Mouse (Mus musculus): ENCODE measurements around the gene Osr1. TPM values are rescaled to one million over a fixed set of nuclear protein-coding genes. Genes with fewer than 3 reads are reported as not detected.

Osr1 gene
- polyA plus RNA-seq (2012; rRNA removed), result 3.9 and 4.5 TPM in 2 replicates

DNA sequence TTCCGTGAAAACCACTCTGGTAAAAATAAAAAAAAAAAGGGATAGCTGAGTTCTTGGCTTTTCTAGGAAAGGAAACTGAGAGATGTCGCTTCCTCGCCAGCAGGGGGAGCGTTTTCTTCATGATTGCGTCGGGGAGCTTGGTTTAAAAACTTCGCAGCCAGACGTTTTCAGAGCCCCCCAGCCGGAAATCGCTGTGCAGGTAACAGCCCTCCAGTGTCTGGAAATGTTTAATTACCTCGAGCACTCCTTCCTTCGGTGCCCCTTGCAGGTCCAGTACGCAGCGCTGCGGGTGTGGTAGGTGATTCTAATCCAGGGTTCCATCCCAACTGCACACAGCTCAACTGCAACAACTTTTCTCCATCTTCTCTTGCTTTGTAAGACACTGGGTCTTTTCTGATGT lies at the start of gene Osr1:
Gene Osr1, plus strand, starts transcription at position 146 of the 400 bp plus-strand sequence.
- H3K4me3 ChIP-seq (ENCODE audit: control insufficient read depth, low read depth, low read length), result peak within 1 kb of the TSS; percentile 80
- peak within 1 kb of the TSS; percentile 47 for H3K27ac ChIP-seq (ENCODE audit: control insufficient read depth, insufficient read depth, low read depth, low read length)
- TF ChIP-seq CTCF (IDR thresholded peaks at IDR 0.05; ENCODE audit: control insufficient read depth, insufficient read depth, insufficient replicate concordance, low read depth, low read length) (peak; percentile 43; the same call in 1 of the 2 replicates), POLR2A (IDR thresholded peaks at IDR 0.05; ENCODE audit: control insufficient read depth, low read depth, low read length) (no peak)
- H3K4me1 ChIP-seq (ENCODE audit: control insufficient read depth, insufficient read depth, low read length), result peaks cover 6% of the 10 kb centered on the region
- H3K27me3 ChIP-seq (ENCODE audit: control insufficient read depth, insufficient read depth, low read length), result peaks cover 2% of the 10 kb centered on the region; the same call in 1 of the 2 replicates
- no peaks in the 10 kb centered on the region for H3K36me3 ChIP-seq (ENCODE audit: control insufficient read depth, insufficient read depth, low read length)

DNA sequence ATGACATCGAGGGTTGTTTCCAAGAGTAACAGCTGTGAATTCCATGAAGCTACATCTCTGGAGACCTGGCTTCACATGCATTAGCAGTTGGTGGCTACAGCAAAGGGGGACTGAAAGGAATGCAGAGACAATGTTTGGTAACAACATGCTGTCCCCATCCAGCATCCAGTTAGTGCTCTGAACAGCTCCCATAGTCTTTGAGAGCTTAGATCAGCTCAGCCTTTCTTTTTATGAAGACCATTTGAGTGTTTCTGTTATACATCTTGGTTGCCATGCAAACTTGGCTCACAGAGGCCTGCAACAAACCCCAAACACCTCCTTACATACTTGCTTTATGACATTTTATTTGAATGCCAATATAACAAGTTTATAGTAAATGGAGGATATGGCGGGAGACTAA lies 19.6 kb upstream of the Osr1 start:
- H3K36me3 ChIP-seq (ENCODE audit: control insufficient read depth, insufficient read depth, low read length), result no peaks in the 10 kb centered on the region
- no peak overlapping the region for H3K27ac ChIP-seq (ENCODE audit: control insufficient read depth, insufficient read depth, low read depth, low read length)
- TF ChIP-seq POLR2A (IDR thresholded peaks at IDR 0.05; ENCODE audit: control insufficient read depth, low read depth, low read length) (no peak), CTCF (IDR thresholded peaks at IDR 0.05; ENCODE audit: control insufficient read depth, insufficient read depth, insufficient replicate concordance, low read depth, low read length) (no peak)
- no peaks in the 10 kb centered on the region for H3K4me1 ChIP-seq (ENCODE audit: control insufficient read depth, insufficient read depth, low read length)
- H3K4me3 ChIP-seq (ENCODE audit: control insufficient read depth, low read depth, low read length), result no peak overlapping the region
- no peaks in the 10 kb centered on the region for H3K27me3 ChIP-seq (ENCODE audit: control insufficient read depth, insufficient read depth, low read length)

DNA sequence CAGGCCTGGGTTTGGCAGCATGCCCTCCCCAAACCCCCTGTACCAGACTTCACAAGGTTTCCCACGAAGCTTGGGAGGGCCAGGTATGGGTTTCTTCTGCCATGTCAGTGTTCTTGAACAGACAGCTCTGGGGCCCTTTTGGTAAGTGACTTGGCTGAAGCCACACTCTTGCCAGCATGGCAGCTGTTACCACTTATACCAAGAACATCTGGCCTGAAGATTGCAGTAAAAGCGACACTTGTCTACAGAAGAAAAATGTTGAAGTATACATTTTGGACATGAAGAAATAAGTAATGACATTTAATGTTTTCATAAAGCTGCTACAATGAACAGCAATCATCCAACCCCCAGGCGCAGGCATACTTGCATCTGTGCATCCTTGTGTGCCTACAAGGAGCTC lies 5.0 kb upstream of the Osr1 start:
- peaks cover under 1% of the 10 kb centered on the region for H3K4me1 ChIP-seq (ENCODE audit: control insufficient read depth, insufficient read depth, low read length)
- H3K27ac ChIP-seq (ENCODE audit: control insufficient read depth, insufficient read depth, low read depth, low read length), result no peak overlapping the region
- no peaks in the 10 kb centered on the region for H3K36me3 ChIP-seq (ENCODE audit: control insufficient read depth, insufficient read depth, low read length)
- TF ChIP-seq CTCF (IDR thresholded peaks at IDR 0.05; ENCODE audit: control insufficient read depth, insufficient read depth, insufficient replicate concordance, low read depth, low read length), result no peak
- TF ChIP-seq POLR2A (IDR thresholded peaks at IDR 0.05; ENCODE audit: control insufficient read depth, low read depth, low read length), result no peak
- no peak overlapping the region for H3K4me3 ChIP-seq (ENCODE audit: control insufficient read depth, low read depth, low read length)
- H3K27me3 ChIP-seq (ENCODE audit: control insufficient read depth, insufficient read depth, low read length), result no peaks in the 10 kb centered on the region

DNA sequence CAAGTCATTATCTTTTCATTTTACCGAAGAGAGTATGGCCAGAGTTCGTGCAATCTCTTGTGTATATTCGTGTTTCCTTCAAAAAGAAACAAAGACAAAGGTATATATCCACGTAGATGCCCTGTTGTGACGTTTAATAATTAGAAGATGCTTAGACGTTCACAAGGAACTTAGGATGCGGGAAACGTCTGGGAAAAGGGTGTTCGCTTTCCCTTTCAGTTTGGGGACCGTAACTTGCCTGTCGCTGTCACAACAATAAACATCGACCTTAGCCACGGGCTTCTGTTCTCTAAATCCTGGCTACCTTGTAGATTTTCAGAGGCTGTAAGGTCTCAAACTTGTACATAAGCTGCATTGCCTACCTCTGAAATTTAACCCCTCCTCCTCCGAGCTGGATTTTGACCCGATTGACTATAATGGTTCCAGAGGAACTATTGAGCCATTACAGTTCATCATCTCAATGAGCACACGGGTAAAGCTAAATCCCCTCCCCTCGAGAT lies 630 bp downstream of the Osr1 start:
- Histone ChIP-seq H3K4me3 (ENCODE audit: control insufficient read depth, low read depth, low read length) (peak overlapping the region; percentile 53), H3K27me3 (ENCODE audit: control insufficient read depth, insufficient read depth, low read length) (peaks cover 2% of the 10 kb centered on the region; the same call in 1 of the 2 replicates), H3K27ac (ENCODE audit: control insufficient read depth, insufficient read depth, low read depth, low read length) (peak overlapping the region; percentile 32), H3K36me3 (ENCODE audit: control insufficient read depth, insufficient read depth, low read length) (no peaks in the 10 kb centered on the region), H3K4me1 (ENCODE audit: control insufficient read depth, insufficient read depth, low read length) (peaks cover 6% of the 10 kb centered on the region)
- no peak for TF ChIP-seq CTCF (IDR thresholded peaks at IDR 0.05; ENCODE audit: control insufficient read depth, insufficient read depth, insufficient replicate concordance, low read depth, low read length)
- no peak for TF ChIP-seq POLR2A (IDR thresholded peaks at IDR 0.05; ENCODE audit: control insufficient read depth, low read depth, low read length)

DNA sequence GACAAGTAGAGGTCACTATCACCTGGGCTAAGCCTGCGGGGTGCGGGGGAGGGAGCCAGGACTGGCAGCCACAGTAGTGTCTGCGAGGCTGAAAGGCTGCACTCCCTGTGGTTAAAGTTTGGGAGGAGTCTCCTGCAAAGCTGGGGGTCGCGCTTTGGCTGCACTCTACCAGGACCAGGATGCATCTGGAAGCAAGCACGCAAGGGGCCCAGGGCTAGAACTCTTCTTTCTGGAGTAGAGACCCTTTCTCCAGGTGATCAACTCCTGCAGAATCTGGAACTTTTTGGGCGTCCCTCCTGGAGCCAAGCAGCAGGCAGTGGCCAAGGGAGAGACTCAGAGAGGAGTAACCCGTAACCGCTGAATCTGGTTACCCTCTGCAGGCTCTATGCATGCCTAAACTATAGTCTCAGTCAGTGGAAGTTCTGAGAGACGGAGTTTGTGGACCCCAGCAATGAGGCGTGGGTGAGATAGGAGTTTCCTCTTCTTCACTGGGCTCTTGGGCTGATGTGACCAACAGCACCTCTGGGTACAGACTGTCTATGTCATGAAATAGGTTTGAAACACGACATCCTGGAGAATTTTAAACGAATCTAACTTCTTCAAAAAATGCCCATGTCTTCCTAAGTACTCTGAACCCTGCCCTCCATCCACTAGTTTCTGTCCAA lies 1.5 kb downstream of the Osr1 start:
- peaks cover 2% of the 10 kb centered on the region; the same call in 1 of the 2 replicates for H3K27me3 ChIP-seq (ENCODE audit: control insufficient read depth, insufficient read depth, low read length)
- no peak overlapping the region for H3K27ac ChIP-seq (ENCODE audit: control insufficient read depth, insufficient read depth, low read depth, low read length)
- TF ChIP-seq POLR2A (IDR thresholded peaks at IDR 0.05; ENCODE audit: control insufficient read depth, low read depth, low read length) (no peak), CTCF (IDR thresholded peaks at IDR 0.05; ENCODE audit: control insufficient read depth, insufficient read depth, insufficient replicate concordance, low read depth, low read length) (no peak)
- H3K4me3 ChIP-seq (ENCODE audit: control insufficient read depth, low read depth, low read length), result no peak overlapping the region
- peaks cover 6% of the 10 kb centered on the region for H3K4me1 ChIP-seq (ENCODE audit: control insufficient read depth, insufficient read depth, low read length)
- H3K36me3 ChIP-seq (ENCODE audit: control insufficient read depth, insufficient read depth, low read length), result no peaks in the 10 kb centered on the region

DNA sequence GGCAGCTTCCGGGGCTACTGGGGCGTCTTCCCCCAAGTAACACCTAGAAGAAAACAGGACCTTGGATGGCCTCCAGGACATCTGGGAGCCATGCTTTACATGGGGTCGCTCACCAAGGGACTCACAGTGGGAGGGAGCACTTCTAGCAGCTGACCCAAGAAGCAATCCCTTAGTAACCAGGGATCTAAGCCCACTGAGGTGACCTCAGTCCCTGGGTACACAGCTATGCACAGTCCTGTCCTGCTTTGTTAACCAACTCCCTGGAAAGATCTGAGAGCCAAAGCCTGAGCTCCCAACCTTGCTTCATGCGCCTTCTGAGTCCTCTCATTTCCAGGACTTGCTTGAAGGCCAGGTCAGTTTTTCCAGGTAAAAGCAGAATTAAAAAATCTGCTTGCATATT lies 2.1 kb downstream of the Osr1 start:
- H3K36me3 ChIP-seq (ENCODE audit: control insufficient read depth, insufficient read depth, low read length), result no peaks in the 10 kb centered on the region
- peaks cover 2% of the 10 kb centered on the region; the same call in 1 of the 2 replicates for H3K27me3 ChIP-seq (ENCODE audit: control insufficient read depth, insufficient read depth, low read length)
- no peak overlapping the region for H3K27ac ChIP-seq (ENCODE audit: control insufficient read depth, insufficient read depth, low read depth, low read length)
- no peak for TF ChIP-seq POLR2A (IDR thresholded peaks at IDR 0.05; ENCODE audit: control insufficient read depth, low read depth, low read length)
- no peak for TF ChIP-seq CTCF (IDR thresholded peaks at IDR 0.05; ENCODE audit: control insufficient read depth, insufficient read depth, insufficient replicate concordance, low read depth, low read length)
- H3K4me3 ChIP-seq (ENCODE audit: control insufficient read depth, low read depth, low read length), result no peak overlapping the region
- peaks cover 6% of the 10 kb centered on the region for H3K4me1 ChIP-seq (ENCODE audit: control insufficient read depth, insufficient read depth, low read length)

DNA sequence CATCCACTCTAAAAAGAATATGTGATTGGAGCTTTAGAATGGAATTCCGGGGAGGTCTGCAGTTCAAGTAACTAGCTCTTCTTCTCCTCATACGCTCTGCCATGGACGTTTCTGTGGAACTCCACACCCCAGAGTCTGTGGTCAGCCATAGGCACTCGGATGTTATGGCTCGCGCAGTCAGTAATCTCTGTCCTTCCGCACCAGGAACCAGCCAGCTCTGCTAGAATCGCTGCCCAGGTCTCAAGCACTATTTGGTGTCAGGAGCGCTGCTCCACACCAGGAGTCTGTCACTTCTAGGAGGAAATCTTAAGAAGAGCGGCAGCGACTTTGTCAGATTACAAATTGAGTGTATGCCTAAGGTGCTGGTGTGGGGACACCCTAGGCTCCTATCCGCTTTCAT lies 3.8 kb downstream of the Osr1 start:
- peaks cover 2% of the 10 kb centered on the region; the same call in 1 of the 2 replicates for H3K27me3 ChIP-seq (ENCODE audit: control insufficient read depth, insufficient read depth, low read length)
- no peak for TF ChIP-seq POLR2A (IDR thresholded peaks at IDR 0.05; ENCODE audit: control insufficient read depth, low read depth, low read length)
- H3K4me1 ChIP-seq (ENCODE audit: control insufficient read depth, insufficient read depth, low read length), result peaks cover 6% of the 10 kb centered on the region
- no peak overlapping the region for H3K4me3 ChIP-seq (ENCODE audit: control insufficient read depth, low read depth, low read length)
- no peaks in the 10 kb centered on the region for H3K36me3 ChIP-seq (ENCODE audit: control insufficient read depth, insufficient read depth, low read length)
- H3K27ac ChIP-seq (ENCODE audit: control insufficient read depth, insufficient read depth, low read depth, low read length), result no peak overlapping the region
